Mouse (Mus musculus) liver, embryonic 14.5 days (tissue): Measurements from ENCODE around the gene Pcnp.

Experiments
- CTCF ChIP-seq: IDR thresholded peaks from 2 replicates; pipeline ENCODE4 v1.5.1; 2016; ENCODE audit warnings: antibody characterized with exemption, low read depth, control low read depth
- EP300 ChIP-seq: IDR thresholded peaks from 2 replicates; pipeline ENCODE4 v1.6.1; 2016; ENCODE audit warnings: antibody characterized with exemption, low read depth

- TF ChIP-seq CTCF (no peak), EP300 (no peak)
These were observed 55.2 kb downstream of the Pcnp start for GRCm38 (mm10) chr16:55974256-55974902.
